Mouse (Mus musculus): ENCODE data around the gene Avpr1b.

The Avpr1b gene

GRCm38 (mm10) chr1:131598905-131599304 lies at the start of gene Avpr1b:
Gene Avpr1b, plus strand, starts transcription at chr1:131599239.
- DNase-seq (ENCODE audit: low read depth, low spot score): no peak

DNA sequence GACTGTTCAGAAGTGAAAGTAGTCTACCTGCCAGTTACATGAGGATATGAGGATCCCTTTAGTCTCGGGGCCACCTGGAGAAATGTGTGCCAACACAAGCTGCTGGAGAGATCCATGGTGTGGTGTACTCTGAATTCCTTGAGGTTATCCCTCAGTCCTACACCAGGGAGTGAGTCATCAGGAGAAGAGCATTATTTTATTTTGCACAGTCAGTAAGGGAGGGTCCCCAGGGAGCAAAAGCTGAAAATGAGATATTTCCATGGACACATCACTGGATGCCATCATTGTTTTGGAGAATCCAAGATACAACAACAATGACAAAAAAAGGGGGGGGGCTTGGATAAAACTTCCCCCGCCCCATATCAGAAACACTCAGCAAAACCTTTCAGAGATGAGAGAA lies 47.1 kb upstream of the Avpr1b start:
- no peak for DNase-seq (ENCODE audit: low read depth, low spot score)

GRCm38 (mm10) chr1:131553428-131553827 lies 45.6 kb upstream of the Avpr1b start:
- DNase-seq (ENCODE audit: low read depth, low spot score): no peak

DNA sequence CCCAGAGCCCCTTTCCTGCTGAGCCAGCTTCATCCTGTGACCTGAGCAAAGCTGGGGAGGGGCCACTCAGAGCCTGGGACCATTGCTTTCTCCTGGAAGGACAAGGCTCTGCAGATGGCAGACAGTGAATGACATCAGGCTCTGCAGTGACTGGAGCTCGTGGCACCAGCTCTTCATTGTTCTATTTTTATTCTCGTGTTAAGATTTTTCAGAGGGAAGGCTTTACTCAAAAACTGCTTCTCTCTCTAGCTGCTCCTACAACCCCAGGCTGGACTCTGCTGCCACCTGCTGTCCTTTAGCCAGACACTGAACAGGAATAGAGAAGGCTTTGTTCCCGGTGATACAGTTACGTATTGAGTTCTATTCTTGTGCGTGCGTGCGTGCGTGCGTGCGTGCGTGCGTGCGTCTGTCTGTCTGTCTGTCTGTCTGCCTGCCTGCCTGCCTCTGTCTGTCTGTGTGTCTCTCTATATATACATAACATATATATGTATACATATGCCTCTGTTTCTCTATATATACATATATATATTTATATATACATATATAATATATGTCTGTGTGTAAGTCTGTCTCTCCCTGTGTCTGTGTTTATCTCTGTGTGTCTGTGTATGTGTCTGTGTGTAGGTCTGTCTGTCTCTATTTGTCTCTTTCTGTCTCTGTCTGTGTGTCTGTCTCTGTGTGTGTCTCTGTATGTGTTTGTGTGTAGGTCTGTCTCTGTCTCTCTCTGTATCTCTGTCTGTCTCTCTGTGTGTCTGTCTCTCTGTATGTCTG lies 43.8 kb upstream of the Avpr1b start:
- peak; percentile 49 for DNase-seq (ENCODE audit: low read depth, low spot score)

GRCm38 (mm10) chr1:131560500-131560899 lies 38.5 kb upstream of the Avpr1b start:
- no peak for DNase-seq (ENCODE audit: low read depth, low spot score)

GRCm38 (mm10) chr1:131562081-131562480 lies 37.0 kb upstream of the Avpr1b start:
- no peak for DNase-seq (ENCODE audit: low read depth, low spot score)

DNA sequence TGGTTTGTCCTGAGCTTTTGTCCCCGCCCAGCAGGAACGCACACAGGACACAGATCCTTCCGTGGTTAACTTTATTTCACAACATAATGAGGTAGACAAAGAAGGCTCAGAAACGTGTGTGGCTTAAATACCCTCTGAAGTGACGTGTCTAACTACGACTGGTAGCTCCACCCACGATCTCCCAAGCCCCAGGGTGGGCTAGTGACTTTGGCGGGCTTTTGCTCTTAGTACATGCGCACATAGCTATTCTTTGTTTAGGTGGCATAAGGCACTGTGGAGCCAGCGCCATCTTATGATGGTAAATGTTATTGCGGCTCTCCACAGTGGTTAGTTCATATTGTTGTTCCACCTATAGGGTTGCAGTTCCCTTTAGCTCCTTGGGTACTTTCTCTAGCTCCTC lies 33.0 kb upstream of the Avpr1b start:
- DNase-seq (ENCODE audit: low read depth, low spot score): peak; percentile 39

- DNase-seq (ENCODE audit: low read depth, low spot score): no peak
These were observed 29.3 kb upstream of the Avpr1b start for GRCm38 (mm10) chr1:131569721-131570120.

- no peak for DNase-seq (ENCODE audit: low read depth, low spot score)
These were observed 28.6 kb upstream of the Avpr1b start for GRCm38 (mm10) chr1:131570391-131570790.

DNA sequence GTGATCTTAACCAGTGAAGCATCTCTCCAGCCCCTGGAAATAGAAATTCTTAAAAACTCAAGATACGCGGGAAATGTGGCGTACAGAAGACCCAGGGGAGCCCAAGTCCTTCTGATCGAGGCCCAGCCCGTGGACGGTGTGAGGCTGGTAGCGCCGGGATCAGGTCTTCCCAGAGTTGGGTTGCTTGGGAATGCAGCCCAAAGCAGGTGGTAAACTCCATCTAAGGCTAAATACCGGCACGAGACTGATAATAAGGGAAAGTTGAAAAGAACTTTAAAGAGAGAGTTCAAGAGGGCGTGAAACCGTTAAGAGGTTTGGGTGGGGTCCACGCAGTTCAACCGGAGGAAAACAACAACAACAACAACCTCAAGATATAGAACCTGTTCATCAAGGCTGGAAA lies 25.3 kb upstream of the Avpr1b start:
- peak; percentile 65 for DNase-seq (ENCODE audit: low read depth, low spot score)

- no peak for DNase-seq (ENCODE audit: low read depth, low spot score)
These were observed 19.9 kb upstream of the Avpr1b start for GRCm38 (mm10) chr1:131578943-131579680.

- no peak for DNase-seq (ENCODE audit: low read depth, low spot score)
These were observed 18.6 kb upstream of the Avpr1b start for GRCm38 (mm10) chr1:131580389-131580788.

- no peak for DNase-seq (ENCODE audit: low read depth, low spot score)
These were observed 15.4 kb upstream of the Avpr1b start for GRCm38 (mm10) chr1:131583598-131583997.

GRCm38 (mm10) chr1:131586836-131587235 lies 12.2 kb upstream of the Avpr1b start:
- DNase-seq (ENCODE audit: low read depth, low spot score): no peak

GRCm38 (mm10) chr1:131600314-131600713 lies 1.3 kb downstream of the Avpr1b start:
- peak; percentile 13 for DNase-seq (ENCODE audit: low read depth, low spot score)

DNA sequence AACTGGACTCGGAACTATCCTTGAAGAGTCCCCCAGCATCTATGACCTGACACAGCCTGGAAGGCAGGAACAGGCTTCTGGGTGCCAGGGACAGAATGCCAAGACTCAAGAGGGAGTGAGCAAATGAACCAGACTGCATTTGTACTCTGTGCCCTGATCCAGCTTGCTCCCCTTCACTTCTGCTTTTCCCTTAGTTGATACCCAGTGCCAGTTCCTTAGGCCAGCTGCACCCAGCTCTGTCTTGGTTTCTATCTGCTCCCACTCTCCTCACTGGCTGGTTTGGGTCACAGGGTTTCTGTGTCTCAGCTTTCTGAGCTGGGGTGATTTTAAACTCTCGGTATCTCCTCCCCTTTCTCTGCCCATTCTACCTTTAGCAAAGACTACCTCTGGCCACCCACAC lies 7.7 kb downstream of the Avpr1b start:
- DNase-seq (ENCODE audit: low read depth, low spot score): no peak

DNA sequence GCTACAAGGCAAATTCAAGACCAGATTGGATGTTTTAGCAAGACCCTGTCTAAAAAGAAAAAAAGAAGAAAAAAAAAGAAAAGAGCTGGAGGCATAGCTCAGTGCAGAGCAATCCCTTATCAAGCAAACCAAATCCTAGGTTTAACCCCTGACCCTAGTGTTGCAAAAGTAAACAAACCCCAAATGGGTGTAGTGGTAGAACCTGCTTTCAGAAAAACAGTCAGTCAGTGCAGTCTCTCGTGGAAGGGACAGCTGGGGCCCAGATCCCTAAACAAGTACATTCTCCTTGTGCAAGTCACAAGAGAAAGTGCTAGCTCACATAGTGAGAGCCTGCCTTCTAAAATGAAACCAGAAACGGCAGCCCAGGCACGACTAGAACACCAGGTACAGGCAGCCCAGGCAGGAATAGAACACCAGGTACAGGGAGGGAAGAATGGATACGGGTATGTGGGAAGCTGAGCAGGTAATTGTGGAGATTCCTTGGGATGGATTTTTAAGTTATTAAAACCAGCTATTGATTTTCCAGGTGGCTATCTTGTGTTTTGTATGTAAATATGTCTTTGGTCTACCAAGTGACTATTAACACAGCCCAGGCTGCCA lies 13.6 kb downstream of the Avpr1b start:
- no peak for DNase-seq (ENCODE audit: low read depth, low spot score)

GRCm38 (mm10) chr1:131613361-131614133 lies 14.5 kb downstream of the Avpr1b start:
- DNase-seq (ENCODE audit: low read depth, low spot score): peak; percentile 86

- no peak for DNase-seq (ENCODE audit: low read depth, low spot score)
These were observed 15.6 kb downstream of the Avpr1b start for GRCm38 (mm10) chr1:131614641-131615040.

GRCm38 (mm10) chr1:131616131-131616530 lies 17.1 kb downstream of the Avpr1b start:
- no peak for DNase-seq (ENCODE audit: low read depth, low spot score)

DNA sequence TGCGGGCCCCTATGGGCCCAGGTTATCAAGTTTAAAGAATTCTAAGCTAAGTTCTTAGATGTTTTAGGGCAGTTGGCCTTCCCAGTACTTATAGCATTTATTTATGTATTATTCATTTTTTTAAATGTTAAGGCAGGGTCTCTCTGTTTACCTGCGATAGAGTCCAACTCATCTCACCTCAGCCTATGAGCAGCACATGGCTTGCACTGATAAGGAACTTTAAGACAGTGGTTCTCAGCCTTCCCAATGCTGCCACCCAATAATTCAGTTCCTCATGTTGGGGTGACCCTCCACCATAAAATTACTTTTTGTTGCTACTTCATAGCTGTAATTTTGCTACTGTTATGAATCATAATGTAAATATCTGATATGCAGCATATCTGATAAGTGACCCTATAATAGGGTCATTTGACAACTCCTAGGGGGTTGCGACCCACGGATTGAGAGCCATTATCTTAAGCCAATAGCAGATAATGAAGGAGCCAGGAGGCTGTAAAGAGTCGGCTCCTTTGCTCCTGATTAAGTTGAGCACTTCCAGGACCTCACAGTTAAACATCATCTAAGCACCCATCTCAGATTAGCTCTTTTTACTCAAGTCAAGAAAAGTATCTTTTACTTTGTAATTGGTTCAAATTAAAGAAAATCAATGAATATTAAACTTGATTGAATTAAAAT lies 17.6 kb downstream of the Avpr1b start:
- DNase-seq (ENCODE audit: low read depth, low spot score): no peak

Data from WW6 (cell line).